Mouse (Mus musculus) liver, embryonic 13.5 days (tissue): Measurements from ENCODE around the gene Khdrbs2. TPM values are rescaled to one million over a fixed set of nuclear protein-coding genes. Genes with fewer than 3 reads are reported as not detected.
"Not testable (repeated sequence)": the region's sequence is repeated elsewhere in the genome, so short reads cannot be mapped to it uniquely, and the experiment has no call there.

Experiments used
- ATAC-seq: fragments of 200-750 bp; cut with Nextera tagmentation; 2 replicates; pipeline ENCODE4 v1.8.0; 2017; ENCODE audit warnings: low read depth, mild to moderate bottlenecking, moderate number of reproducible peaks, moderate library complexity
- DNase-seq: peaks from one replicate; pipeline ENCODE4 v3.0.0; 2022
- H3K27ac ChIP-seq: fragments of 300-500 bp; sonication (generic); 2 replicates; pipeline ENCODE4 v1.5.1; 2015; ENCODE audit warnings: moderate library complexity, mild to moderate bottlenecking, inconsistent platforms
- H3K27me3 ChIP-seq: fragments of 300-500 bp; sonication (generic); 2 replicates; pipeline ENCODE4 v1.6.1; 2015; ENCODE audit warnings: mild to moderate bottlenecking, inconsistent platforms
- H3K36me3 ChIP-seq: fragments of 300-500 bp; sonication (generic); 2 replicates; pipeline ENCODE4 v1.6.1; 2015; ENCODE audit warnings: mild to moderate bottlenecking, inconsistent platforms
- H3K4me1 ChIP-seq: fragments of 300-500 bp; sonication (generic); replicated peaks from 2 replicates; pipeline ENCODE4 v1.6.1; 2015; ENCODE audit warnings: inconsistent platforms
- H3K4me2 ChIP-seq: fragments of 300-500 bp; sonication (generic); 2 replicates; pipeline ENCODE4 v1.6.1; 2015; ENCODE audit warnings: inconsistent platforms, mild to moderate bottlenecking, moderate library complexity
- H3K4me3 ChIP-seq: fragments of 300-500 bp; sonication (generic); replicated peaks from 2 replicates; pipeline ENCODE4 v1.5.1; 2015; ENCODE audit warnings: mild to moderate bottlenecking, inconsistent platforms
- H3K9ac ChIP-seq: fragments of 300-500 bp; sonication (generic); 2 replicates; pipeline ENCODE4 v1.6.1; 2015; ENCODE audit warnings: mild to moderate bottlenecking, inconsistent platforms
- H3K9me3 ChIP-seq: fragments of 300-500 bp; sonication (generic); replicated peaks from 2 replicates; pipeline ENCODE4 v1.6.1; 2016; ENCODE audit warnings: inconsistent platforms
- whole genome bisulfite sequencing: fragments of 180-500 bp; shearing (Covaris S2); methylation state at CpG from one replicate; pipeline ENCODE4 v1.1.7; 2015; ENCODE audit not compliant: insufficient replicate concordance; 5-methylcytosine and 5-hydroxymethylcytosine counted together
- polyA plus RNA-seq: library from polyadenylated mRNA; unstranded; fragments of >200 nt; fragmentation: Nextera tagmentation; extraction: Ambion mirVana; gene quantifications from 2 replicates; pipeline ENCODE4 v1.2.1, GENCODE M21; 2015

Gene Khdrbs2
- polyA plus RNA-seq, 1 experiment from 2014 or later: 0.35 TPM

DNA sequence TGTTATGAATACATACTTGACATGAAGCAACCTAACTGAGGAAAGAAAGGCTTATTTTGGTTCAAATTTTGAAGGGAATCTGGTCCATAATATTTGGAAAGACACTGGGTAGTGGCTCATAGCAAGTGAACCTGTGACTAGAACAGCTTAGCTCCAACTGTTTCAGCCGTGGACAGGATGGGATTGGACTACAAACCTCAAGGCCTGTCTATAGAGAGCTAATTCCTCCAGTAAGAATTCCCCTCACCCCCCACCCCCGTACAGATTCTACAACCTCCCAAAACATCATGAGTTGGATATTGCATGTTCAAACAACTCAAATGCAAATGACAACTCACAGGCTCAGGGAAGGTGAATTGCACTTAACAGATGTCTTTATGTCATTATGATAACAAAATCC, 298.5 kb downstream of the Khdrbs2 start:
- DNase-seq (no peak), ATAC-seq (no peak)
- H3K36me3 ChIP-seq: no peaks in the 10 kb centered on the region
- H3K27ac ChIP-seq: no peak overlapping the region
- H3K9me3 ChIP-seq: no peaks in the 10 kb centered on the region
- no peak overlapping the region for H3K4me2 ChIP-seq
- no peak overlapping the region for H3K9ac ChIP-seq
- H3K27me3 ChIP-seq: no peaks in the 10 kb centered on the region
- 48% methylated on average over 2 of the region's 2 CpGs for WGBS
- no peak overlapping the region for H3K4me3 ChIP-seq
- H3K4me1 ChIP-seq: no peaks in the 10 kb centered on the region

DNA sequence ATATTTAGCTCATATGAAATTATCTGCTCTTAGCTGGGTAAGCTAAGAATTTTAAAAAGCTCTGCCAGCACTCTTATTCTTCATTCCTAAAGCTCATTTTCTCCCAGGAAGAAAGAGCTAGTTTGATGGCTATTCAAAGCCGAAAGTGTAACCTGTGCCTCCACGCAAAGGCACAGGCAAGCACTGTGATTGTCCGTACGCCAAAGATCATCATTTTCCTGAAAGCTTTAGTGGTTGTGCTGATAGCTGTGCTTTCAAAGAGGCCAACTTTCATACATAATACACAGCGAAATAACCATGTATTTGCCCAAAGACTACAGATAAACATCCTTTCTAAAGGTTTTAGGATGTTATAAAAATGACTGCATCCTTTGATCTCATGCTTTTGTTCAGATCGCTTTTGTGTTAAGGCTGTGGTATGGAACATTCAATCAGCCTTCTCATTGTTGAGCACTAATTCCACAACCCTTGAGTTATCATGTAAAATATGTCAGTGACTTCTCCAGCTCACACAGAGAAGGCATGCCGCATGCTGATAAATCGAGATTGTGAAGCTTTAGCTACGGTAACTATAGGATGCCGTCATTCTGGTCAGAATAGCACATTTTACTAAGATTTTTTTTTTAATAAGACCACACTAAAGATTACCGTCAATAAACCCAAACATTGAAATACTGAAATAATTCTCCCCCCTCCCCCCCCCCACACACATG, 299.1 kb downstream of the Khdrbs2 start:
- WGBS: 79% methylated on average over 11 of the region's 11 CpGs
- H3K36me3 ChIP-seq: no peaks in the 10 kb centered on the region
- no peak overlapping the region for H3K4me2 ChIP-seq
- H3K27ac ChIP-seq: no peak overlapping the region
- H3K4me3 ChIP-seq: no peak overlapping the region
- no peak overlapping the region for H3K9ac ChIP-seq
- no peaks in the 10 kb centered on the region for H3K9me3 ChIP-seq
- no peaks in the 10 kb centered on the region for H3K27me3 ChIP-seq
- DNase-seq (no peak), ATAC-seq (no peak)
- no peaks in the 10 kb centered on the region for H3K4me1 ChIP-seq

DNA sequence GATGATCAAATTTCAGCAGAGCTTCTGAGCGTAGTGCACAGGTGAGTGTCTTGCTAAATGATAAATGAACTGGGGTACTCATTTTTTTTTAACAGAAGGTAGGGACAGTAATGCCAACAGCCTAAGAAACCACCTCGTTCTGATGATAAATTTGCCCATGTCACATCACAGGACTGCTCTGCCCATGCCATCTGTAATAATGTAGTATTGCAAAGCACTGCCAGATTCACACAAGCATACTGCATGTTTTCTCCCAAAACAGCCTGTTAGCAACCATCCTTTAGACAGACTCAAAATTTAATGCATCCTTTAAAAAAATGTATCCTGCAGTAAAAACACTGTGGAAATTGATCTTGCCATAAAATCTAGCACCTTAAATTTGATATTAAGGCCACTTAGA, 315.4 kb downstream of the Khdrbs2 start:
- no peak for ATAC-seq
- 55% methylated on average over 2 of the region's 2 CpGs for WGBS
- H3K9me3 ChIP-seq: no peaks in the 10 kb centered on the region

DNA sequence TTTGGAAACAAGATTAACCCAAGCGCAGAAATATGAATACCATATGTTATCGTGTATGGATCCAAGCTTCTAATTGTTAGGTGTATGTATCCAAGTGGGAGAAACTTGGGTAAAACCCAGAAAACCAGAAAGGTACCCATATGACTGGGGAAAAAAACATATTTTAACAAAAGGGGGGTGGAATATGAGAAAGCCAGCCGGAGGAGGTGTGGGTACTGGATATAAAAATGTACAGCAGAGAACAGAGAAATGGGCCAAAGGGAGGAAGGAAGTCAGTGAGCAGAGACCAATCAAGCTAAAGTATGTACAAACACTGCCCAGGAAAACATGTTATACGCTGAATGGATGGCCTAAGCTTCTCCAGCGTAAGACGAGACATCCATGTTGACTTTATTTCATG, 330.9 kb downstream of the Khdrbs2 start:
- Histone ChIP-seq H3K27ac (no peak overlapping the region), H3K9ac (no peak overlapping the region), H3K4me2 (no peak overlapping the region), H3K4me1 (no peaks in the 10 kb centered on the region), H3K9me3 (no peaks in the 10 kb centered on the region), H3K36me3 (no peaks in the 10 kb centered on the region), H3K27me3 (no peaks in the 10 kb centered on the region), H3K4me3 (no peak overlapping the region)
- DNase-seq (no peak), ATAC-seq (no peak)
- 71% methylated on average over 6 of the region's 6 CpGs for WGBS

More for the DNA sequence above, 315.4 kb downstream of the Khdrbs2 start:
- no peak overlapping the region for H3K4me3 ChIP-seq
- no peaks in the 10 kb centered on the region for H3K36me3 ChIP-seq
- H3K4me1 ChIP-seq: no peaks in the 10 kb centered on the region
- no peak overlapping the region for H3K4me2 ChIP-seq
- H3K9ac ChIP-seq: no peak overlapping the region
- no peaks in the 10 kb centered on the region for H3K27me3 ChIP-seq
- no peak for DNase-seq
- H3K27ac ChIP-seq: no peak overlapping the region

DNA sequence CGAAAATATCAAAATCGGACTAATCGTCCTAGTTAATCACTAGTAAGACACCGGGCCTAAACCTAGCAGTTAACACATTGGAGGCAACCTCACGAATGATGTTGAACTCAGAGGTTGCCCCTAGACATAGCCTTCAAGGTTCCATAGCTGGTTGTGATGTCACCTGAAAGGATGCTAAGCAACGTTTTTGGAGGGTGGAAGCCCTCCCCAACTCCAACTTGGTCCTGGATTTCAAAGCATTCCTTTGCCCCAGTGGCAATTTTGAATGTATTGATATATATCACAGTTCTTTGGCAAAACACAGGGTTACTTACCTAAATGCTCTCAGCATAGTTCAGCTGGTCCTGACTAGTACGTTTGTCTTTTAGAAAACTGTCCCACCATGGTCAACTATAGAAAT, 374.7 kb downstream of the Khdrbs2 start, which contains the start of gene Gm5415:
TSS of gene Gm5415 (minus strand) at position 101 of the 400 bp plus-strand sequence.
- DNase-seq, H3K27ac ChIP-seq, H3K9ac ChIP-seq, ATAC-seq, H3K4me3 ChIP-seq, H3K4me1 ChIP-seq, H3K4me2 ChIP-seq, H3K27me3 ChIP-seq, H3K36me3 ChIP-seq, H3K9me3 ChIP-seq: not testable (repeated sequence)
- WGBS: 37% methylated on average over 3 of the region's 7 CpGs

DNA sequence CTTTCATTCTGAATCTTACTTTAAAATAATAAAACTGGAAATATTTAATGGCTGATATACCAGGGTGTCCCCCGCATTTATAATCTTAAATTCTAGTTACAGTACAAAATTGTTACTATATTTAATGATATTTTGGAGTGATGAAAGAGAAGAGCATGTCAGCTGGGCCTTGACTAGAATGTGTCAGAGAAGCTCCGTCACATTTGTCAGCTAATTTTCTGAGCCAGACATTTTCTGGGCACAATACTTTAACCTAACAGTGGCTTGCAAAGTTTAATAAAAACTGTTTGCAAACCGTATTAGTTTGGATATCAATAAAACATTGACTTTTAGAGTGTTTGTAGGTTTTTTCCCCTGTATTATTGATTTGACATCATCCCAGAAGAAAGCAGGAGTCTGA, 380.9 kb downstream of the Khdrbs2 start:
- Histone ChIP-seq H3K4me3 (no peak overlapping the region), H3K9ac (no peak overlapping the region), H3K27me3 (no peaks in the 10 kb centered on the region), H3K9me3 (no peaks in the 10 kb centered on the region), H3K4me2 (no peak overlapping the region), H3K36me3 (no peaks in the 10 kb centered on the region), H3K27ac (no peak overlapping the region), H3K4me1 (no peaks in the 10 kb centered on the region)
- WGBS: 73% methylated on average over 3 of the region's 3 CpGs
- no peak for ATAC-seq
- DNase-seq: no peak

DNA sequence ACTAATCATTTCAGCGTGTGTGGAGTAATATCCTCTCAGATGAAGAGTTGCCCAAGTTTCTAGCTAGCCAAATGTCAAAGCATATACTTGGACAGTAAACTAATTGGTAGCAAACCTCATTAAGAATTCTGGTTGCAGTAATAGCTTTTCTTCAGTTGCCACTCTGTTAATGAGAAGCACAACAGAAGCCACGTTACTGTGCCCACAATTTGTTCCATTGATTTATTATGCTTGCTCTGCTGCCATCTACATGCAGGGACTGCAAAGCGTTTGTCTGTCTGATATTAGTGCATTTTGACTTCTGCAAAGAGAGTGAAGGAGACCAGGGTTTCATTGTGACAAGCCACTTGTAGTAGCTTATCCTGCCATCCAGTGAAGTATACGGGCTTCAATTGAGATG, 381.4 kb downstream of the Khdrbs2 start:
- H3K4me3 ChIP-seq: no peak overlapping the region
- no peaks in the 10 kb centered on the region for H3K9me3 ChIP-seq
- no peaks in the 10 kb centered on the region for H3K36me3 ChIP-seq
- no peaks in the 10 kb centered on the region for H3K27me3 ChIP-seq
- no peak overlapping the region for H3K9ac ChIP-seq
- H3K4me1 ChIP-seq: no peaks in the 10 kb centered on the region
- H3K27ac ChIP-seq: no peak overlapping the region
- DNase-seq (no peak), ATAC-seq (no peak)
- 46% methylated on average over 4 of the region's 4 CpGs for WGBS
- no peak overlapping the region for H3K4me2 ChIP-seq

DNA sequence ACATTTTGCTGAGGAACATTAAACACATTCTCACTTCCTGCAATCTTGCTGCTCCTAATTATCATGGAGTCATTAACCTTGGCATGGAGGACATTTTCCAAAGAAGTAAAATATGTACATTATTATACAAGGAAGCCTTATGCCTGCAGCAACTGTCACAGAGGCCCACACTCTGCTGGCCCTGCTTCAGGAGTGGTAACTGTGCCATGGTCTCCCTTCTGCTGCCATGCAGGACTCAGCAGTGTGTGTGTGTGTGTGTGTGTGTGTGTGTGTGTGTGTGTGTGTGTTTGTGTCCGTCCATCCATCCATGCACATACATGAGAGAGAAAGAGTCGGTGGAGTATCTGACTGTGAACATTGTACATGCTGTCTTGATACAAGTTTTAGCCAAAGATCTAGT, 396.4 kb downstream of the Khdrbs2 start:
- no peak overlapping the region for H3K9ac ChIP-seq
- H3K27ac ChIP-seq: no peak overlapping the region
- no peak for ATAC-seq
- no peaks in the 10 kb centered on the region for H3K9me3 ChIP-seq
- WGBS: 64% methylated on average over 2 of the region's 2 CpGs
- H3K36me3 ChIP-seq: no peaks in the 10 kb centered on the region
- no peaks in the 10 kb centered on the region for H3K4me1 ChIP-seq
- H3K4me3 ChIP-seq: no peak overlapping the region
- no peak overlapping the region for H3K4me2 ChIP-seq
- no peak for DNase-seq
- H3K27me3 ChIP-seq: no peaks in the 10 kb centered on the region

DNA sequence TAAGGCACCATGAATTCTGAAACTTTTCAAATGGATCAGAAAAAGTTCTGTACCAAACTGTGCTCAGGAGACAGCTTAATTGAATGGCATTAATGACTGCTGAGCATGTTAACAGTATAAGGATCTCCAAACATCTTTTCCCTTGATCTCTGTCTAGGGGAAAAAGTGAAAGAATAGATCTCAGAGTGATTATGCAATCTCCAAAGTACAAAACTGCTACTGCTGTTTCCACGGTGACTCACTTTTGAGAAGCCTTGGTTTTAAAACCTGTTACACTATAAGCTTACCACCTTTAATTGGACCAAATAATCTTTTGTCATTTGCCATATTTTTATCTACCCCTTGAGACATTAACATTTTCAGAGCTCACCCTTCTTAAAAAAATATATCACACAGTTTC, 453.5 kb downstream of the Khdrbs2 start:
- no peak overlapping the region for H3K4me2 ChIP-seq

DNA sequence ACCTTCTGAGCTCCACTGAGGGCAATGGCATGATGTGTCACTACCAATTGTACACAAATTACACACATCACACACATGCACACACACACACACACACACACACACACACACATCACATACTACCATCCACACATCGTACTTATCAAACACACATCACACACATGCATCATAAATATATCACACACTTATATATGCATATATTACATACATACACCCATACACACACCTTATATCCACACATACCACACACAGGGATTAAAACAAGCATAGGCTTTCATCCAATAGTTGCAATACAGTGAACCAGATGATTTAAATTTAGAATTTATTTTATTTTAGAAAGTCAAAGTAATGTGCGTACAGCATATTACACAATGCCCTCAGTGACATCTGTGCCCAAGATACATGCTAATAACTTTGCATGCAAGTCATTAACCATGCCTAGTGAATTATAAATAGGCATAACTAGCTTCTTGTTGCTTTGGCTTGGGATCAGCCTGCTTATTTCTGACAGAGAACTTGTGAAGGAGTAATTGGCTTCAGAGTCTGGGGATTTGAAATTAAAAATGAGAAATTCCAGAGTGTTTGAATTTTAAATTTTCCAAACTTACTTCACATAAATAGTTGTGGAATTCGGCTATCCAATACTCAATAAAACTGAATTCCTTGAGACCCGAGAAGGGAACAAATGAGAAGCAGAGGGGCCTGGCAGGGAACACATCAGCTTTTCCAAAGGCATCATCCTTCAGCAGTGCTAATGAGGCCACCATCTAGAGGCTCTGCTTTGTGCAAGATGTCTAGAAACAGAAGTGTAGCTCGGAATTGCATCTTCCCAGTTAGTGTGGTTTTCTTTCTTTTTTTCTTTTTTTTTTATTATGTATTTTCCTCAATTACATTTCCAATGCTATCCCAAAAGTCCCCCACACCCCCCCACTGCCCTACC, 460.2 kb downstream of the Khdrbs2 start:
- DNase-seq (no peak), ATAC-seq (no peak)
- Histone ChIP-seq H3K27ac (no peak overlapping the region), H3K9ac (no peak overlapping the region), H3K27me3 (no peaks in the 10 kb centered on the region), H3K4me1 (no peaks in the 10 kb centered on the region), H3K4me2 (no peak overlapping the region), H3K4me3 (no peak overlapping the region), H3K9me3 (no peaks in the 10 kb centered on the region), H3K36me3 (no peaks in the 10 kb centered on the region)
- WGBS: 59% methylated on average over 5 of the region's 5 CpGs

More for the DNA sequence above, 453.5 kb downstream of the Khdrbs2 start:
- ATAC-seq (no peak), DNase-seq (no peak)
- H3K4me1 ChIP-seq: no peaks in the 10 kb centered on the region
- 80% methylated on average over 1 of the region's 1 CpGs for WGBS
- H3K9ac ChIP-seq: no peak overlapping the region
- no peaks in the 10 kb centered on the region for H3K9me3 ChIP-seq
- no peak overlapping the region for H3K4me3 ChIP-seq
- no peak overlapping the region for H3K27ac ChIP-seq
- no peaks in the 10 kb centered on the region for H3K36me3 ChIP-seq
- H3K27me3 ChIP-seq: no peaks in the 10 kb centered on the region

DNA sequence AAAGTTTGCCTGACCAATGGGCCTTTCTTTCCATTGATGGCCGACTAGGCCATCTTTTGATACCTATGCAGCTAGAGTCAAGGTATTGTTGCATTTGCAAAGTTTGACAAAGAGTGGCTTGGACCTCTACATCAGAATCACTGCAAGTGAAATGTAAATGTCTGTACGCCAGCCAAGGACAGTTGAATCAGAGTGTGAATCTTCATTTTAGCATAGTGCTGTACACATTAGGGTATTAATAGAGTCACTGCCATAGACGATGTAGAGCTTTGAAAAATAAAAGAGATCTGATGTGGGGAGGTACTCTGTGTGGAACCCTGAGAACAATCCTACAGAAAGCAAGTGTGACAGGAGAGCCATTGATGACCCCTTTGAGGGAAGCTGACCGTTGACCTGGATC, 460.9 kb downstream of the Khdrbs2 start:
- ATAC-seq (no peak), DNase-seq (no peak)
- H3K27me3 ChIP-seq: no peaks in the 10 kb centered on the region
- WGBS: 69% methylated on average over 4 of the region's 4 CpGs
- no peak overlapping the region for H3K4me2 ChIP-seq
- no peaks in the 10 kb centered on the region for H3K36me3 ChIP-seq
- H3K9ac ChIP-seq: no peak overlapping the region
- H3K9me3 ChIP-seq: no peaks in the 10 kb centered on the region
- no peaks in the 10 kb centered on the region for H3K4me1 ChIP-seq
- H3K4me3 ChIP-seq: no peak overlapping the region
- H3K27ac ChIP-seq: no peak overlapping the region
